Mouse (Mus musculus) heart, adult 2 months (tissue): ENCODE measurements at regions not wholly inside any gene's neighbourhood (a gene's known extent, or its start where the extent isn't known, plus 50 kb on each side); places are given as distances from the start of the nearest gene placed in this dataset.

ENCODE experiments used
- CTCF ChIP-seq: fragments of 200-600 bp; IDR thresholded peaks from 2 replicates; pipeline ENCODE4 v1.8.1; 2022; ENCODE audit warnings: antibody characterized with exemption, mild to moderate bottlenecking, moderate library complexity
- EP300 ChIP-seq: fragments of 200-500 bp; IDR thresholded peaks from 2 replicates; pipeline ENCODE4 v1.6.1; 2011; ENCODE audit warnings: low read depth, low read length, control low read depth; ENCODE audit not compliant: insufficient read depth
- POLR2A ChIP-seq: fragments of 200-500 bp; IDR thresholded peaks from 2 replicates; pipeline ENCODE4 v1.6.1; 2011; ENCODE audit warnings: mild to moderate bottlenecking, low read depth, low read length, control low read depth; ENCODE audit not compliant: insufficient read depth

DNA sequence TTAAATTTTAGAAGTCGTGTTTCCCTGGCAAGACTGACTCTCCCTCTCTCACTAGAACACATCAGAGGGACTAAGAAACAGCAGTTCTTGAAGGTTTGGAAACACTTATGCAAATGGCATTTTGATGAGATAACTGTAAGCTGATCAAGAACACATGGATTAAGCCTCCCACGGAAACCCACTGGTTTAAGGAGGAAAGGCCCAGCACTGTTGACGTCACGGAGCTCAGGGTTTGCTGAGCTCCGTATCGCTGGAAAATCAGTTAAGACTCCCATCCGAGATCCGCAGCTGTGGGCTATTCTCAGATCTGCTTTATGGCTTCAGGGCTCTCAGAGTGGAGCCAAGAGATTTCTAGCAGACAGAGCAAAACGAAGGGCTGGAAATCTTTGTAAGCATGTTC, 218.6 kb downstream of the Lyplal1 start:
- TF ChIP-seq CTCF (no peak), EP300 (no peak), POLR2A (no peak)
